Mouse (Mus musculus) frontal cortex, postnatal 25 days (tissue): ENCODE data around the gene Lzts2.

ENCODE experiments used
- DNase-seq, 2 experiments: peaks; one replicate each; pipeline ENCODE4 v3.0.0; 2022; ENCODE audit warnings: low spot score in 2 of 2

The Lzts2 gene

GRCm38 (mm10) chr19:45003740-45004516 lies 10.3 kb upstream of the Lzts2 start:
- DNase-seq: no peak

DNA sequence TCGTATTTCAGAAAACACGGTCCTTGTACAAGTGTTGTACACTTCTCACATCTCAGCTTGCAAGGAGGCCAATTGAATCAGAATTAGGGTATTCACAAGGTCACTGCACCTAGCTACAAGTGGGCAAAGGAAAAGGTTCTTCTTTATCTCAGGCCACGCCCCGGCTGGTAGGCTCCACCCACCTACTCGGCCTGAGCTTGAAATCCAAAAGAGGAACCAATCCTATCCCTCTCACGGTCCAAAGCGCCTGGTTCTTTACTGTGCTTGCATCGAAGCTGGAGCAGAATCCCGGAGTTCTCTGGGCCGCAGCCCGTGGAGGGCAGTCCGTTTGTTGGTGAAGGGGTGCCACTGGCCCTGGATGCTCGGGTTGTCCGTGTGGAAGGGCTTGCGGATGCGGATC lies 8.8 kb upstream of the Lzts2 start, which contains the start of gene Twnk:
Gene Twnk, plus strand, starts transcription at position 220 of the 400 bp plus-strand sequence.
- DNase-seq: no peak

DNA sequence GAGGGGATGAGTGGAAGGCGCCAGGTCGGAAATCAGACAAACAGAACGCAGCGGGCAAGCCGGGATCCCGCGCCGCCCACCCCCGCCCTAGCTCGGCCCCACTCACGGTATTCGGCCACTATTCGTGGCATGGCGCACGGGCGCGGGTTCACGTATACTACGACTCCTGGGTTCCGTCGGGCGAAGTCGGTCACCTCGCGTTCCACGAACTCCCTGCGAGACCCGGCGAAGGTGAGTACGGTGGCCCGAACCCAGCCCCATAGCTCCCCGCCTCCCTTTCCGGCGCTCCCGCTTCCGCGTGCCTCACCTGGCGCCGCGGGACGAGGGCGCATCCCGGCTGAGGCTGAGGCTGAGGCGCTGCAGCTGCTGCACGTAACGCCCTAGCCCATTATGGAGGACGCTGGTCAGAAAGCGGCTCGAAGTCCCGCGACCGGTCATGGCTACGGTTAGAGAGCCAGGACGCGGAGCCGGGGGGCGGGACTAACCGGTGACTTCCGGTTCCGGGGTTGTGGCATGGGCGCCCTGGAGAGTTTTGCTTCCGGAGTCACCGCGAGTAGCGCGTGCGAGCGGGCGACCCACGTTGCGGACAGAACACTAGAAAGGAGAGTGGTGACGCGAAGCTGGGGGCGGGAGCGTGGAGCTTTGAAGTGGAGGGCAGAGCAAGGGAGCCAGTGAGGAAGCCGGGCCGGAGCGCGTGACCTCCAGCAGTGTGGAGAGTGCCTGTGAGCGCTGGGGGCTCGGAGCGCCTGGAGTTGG lies 8.1 kb upstream of the Lzts2 start, which contains the start of gene Mrpl43:
Gene Mrpl43, minus strand, starts transcription at position 486 of the 756 bp plus-strand sequence.
- DNase-seq: peak; percentile 94 to 96

DNA sequence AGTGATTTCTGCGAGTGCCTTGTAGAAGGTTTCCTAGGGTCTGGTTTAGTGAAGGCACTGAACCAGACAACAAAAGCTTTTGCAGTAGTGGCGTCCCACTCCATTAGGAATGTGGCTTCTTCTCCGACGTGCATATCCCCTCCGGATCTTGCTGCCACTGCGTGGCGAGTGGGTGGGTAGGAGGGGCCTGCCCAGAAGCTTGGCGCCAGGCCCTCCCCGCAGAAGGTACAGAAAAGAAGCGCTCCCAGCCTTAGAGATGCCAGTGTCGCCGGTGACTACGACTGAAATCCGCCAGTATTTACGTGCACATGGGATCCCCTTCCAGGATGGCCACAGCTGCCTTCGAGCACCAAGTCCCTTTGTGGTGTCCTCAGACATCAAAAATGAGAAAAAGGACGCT lies 7.2 kb upstream of the Lzts2 start:
- DNase-seq: no peak

DNA sequence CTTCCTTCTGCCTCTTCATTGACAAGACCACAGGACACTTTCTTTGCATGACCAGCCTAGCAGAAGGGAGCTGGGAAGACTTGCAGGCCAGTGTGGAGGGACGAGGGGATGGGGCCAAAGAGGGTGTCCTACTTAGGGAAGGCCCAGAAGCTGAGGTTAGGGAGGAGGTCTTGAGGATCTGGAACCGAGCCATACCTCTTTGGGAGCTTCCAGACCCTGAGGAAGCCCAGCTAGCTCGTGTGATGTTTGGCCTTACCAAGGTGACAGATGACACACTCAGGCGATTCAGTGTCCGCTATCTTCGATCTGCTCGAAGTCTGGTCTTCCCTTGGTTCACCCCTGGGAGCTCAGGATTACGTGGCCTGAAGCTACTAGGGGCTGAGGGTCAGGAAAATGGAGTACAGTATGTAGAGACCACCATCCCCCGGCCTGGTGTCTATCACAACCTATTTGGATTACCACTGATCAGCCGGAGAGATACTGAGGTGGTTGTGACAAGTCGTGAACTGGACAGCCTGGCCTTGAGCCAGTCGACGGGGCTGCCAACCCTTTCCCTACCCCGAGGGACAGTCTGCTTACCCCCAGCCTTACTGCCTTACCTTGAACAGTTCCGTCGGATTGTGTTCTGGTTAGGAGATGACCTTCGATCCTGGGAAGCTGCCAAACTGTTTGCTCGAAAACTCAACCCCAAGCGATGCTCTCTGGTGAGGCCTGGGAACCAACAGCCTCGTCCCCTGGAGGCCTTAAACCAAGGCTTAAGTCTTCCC lies 6.6 kb upstream of the Lzts2 start:
- DNase-seq: no peak

DNA sequence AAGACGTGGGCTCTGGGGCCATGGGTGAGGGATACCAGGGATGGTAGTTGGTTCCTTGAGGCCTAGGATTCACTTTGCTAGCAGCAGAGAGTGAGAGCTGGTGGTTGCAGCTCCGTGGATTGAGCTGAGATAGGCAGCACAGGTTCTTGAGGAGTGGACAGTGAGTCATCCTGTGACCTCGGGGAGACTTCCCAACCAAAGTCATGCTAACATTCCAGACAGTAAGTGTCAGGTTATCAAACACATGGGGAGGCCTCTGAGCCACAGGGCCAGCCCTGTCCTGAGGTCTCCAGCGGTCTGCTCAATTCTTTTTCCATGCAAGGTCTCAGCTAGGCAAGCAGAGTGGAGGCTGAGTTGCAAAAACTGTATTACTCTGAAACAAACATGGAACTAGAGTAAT lies 3.6 kb upstream of the Lzts2 start:
- DNase-seq: no peak

DNA sequence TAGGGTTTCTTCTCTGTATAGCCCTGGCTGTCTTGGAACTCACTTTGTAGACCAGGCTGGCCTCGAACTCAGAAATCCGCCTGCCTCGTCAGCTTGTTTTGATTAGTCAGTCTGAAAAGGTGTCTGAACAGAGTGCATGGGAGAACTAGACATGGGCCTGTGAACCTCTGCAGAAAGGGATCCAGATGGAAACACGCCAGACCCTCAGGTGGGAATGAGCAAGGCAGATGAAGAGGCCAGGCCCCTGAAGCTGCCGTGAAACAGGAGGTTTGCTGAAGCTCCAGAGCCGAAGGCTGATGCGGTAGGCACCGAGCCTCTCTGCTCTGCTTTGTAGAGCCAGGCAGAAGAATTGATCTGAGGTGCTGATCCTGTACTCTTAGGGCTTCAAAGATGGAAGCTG lies 2.0 kb upstream of the Lzts2 start:
- DNase-seq: no peak

- no peak for DNase-seq
Observed at GRCm38 (mm10) chr19:45012636-45013035, 1.6 kb upstream of the Lzts2 start.

DNA sequence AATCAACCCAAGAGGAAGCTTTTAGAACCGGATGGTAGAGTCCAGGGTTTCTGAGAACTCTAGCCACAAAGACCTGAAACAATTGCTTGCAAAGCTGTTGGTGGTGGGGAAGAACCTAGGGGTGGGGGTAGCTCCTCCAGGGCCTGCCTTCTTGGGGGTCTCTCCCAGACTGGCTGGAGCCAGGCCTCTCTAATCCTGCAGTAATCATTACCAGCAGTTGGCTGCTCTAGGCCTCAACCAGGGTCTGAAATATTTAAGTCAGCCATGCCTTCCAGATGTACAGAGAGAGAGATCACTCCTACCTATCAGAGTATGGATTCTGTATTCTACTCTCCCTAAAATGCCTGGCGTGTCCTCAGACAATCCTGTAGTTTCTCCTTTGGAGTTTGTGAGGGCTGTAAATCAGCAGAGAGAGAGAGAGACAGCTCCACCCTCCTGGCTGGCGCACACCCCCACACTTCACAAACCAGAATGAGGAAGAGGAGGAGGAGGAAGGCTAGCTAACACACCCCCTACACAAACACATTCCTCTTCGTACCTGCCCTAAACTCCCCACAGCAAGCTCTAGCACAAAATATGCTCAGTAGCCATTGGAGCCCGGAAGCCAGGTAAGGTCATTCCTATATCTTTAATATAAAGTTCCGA lies 511 bp upstream of the Lzts2 start:
- DNase-seq: no peak

- no peak for DNase-seq
Observed at GRCm38 (mm10) chr19:45014981-45015402, 778 bp downstream of the Lzts2 start.

DNA sequence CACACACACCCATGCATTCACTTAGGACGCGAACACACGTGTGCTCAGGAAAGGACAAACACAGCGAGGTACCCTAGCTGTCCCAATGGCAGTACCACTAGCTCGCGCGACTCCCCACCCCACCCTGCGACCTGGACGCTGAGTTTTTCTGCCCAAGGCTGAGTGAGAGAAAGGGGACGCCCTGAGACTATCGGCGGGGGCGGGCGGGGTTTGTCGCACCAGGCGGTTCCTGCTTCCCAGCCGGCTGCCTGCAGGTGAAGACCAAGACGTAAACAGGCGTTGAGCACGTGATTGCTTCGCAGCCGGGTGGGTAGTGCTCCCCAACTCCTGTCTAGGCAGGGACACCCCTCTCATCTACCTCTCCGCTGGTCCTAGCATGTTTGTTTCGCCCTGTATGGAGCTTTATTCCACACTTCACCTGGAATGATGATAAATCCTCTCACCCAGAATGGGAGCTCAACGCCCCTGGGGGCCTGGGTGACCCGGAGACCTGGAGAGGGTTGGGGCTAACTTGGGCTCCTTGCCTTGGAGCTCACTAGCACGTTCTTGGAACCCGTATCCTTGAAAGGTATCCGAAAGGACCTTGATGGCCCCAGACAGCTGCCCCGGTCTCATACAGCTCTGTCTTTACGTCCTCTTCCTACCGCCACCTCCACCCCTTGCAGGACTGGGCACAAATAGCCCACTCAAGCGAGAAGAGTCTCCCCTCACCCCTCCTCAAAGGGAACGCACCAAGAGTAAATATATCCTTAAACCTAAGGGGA lies 1.5 kb downstream of the Lzts2 start:
- DNase-seq: no peak

DNA sequence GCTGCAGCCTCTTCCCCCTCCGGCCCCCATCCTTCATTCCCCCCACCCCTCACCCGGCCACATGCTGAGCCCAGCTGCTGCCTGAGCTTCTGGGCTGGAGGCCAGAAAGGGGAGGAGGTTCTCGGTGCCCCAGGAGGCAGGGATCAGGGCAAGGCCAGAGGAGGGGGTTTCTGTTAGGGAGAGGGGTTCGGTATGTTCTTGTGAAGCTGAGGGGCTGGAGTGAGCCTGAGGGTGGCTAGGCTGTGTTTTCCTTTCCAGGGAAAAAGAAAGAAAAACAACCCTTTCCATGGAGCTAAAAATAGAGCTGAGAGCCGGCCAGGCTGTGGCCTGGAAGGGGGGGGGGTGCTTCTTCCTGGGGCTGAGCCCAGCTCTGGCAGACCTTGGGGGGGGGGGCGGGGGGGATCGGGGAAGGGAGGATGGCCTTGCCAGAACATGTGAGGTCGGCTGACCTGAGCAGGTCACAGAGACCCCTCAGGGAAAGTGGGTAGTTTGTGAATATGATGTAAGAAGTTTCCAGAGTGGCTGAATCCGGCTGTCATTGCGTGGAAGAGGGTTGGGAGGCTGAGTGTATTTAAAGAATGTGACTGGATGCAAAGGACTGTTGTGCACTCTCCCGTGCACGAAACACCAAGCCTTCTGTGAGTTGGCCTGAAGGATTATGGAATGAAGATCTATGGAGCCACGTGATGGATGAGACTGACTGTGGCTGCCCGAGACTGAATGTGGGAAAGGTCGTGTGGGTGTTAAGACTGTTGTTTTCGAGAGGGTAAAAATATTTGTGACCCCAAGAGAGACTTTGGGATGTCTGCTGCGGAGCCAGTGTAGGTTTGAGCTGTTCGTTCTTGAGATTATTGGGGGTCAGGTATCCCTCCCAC lies 2.4 kb downstream of the Lzts2 start:
- no peak for DNase-seq

- peak; percentile 55 to 65 for DNase-seq
Observed at GRCm38 (mm10) chr19:45017216-45017771, 3.1 kb downstream of the Lzts2 start.

DNA sequence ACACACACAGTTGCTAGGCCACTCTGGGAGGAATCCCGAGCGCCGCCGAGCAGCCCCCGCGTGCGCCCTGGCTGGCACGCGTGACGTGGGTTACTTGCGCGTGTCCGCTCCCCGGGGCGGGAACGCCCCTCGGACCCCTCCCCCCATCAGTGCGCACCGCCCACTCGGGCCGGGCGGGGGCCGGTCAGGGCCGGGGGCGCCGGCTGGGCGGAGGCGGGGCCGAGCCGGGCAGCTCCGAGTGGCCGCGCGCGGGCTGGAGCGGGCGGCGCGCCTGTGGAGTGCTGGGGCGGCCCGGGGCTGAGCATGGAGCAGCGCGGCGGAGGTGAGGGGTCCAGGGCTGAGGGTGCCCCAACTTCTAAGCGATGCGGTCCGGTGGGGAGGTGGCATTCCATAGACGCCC lies 3.7 kb downstream of the Lzts2 start:
- DNase-seq: peak; percentile 61 to 62

- DNase-seq: no peak
Observed at GRCm38 (mm10) chr19:45018351-45018831, 4.2 kb downstream of the Lzts2 start.

DNA sequence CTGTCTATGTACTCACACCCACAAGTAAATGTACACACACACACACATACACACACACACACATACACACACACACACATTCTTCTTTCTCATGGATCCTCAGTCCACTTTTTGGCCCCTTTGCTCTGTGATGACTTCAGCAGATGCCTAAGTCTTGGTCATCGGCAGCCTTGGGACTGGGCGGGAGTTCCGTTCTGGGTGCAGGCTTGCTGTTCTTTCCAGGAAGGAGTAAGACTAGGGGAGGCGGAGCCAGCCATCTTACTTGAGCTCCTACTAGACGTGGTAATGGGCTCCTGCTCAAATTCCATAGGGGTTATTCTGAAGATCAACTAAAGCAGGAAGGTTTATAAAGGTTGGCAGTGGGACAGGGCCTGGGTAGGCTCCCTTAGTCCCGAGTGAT lies 6.1 kb downstream of the Lzts2 start:
- DNase-seq: no peak

GRCm38 (mm10) chr19:45021362-45021761 lies 7.1 kb downstream of the Lzts2 start:
- no peak for DNase-seq

GRCm38 (mm10) chr19:45023993-45024392 lies 9.8 kb downstream of the Lzts2 start:
- DNase-seq: no peak

DNA sequence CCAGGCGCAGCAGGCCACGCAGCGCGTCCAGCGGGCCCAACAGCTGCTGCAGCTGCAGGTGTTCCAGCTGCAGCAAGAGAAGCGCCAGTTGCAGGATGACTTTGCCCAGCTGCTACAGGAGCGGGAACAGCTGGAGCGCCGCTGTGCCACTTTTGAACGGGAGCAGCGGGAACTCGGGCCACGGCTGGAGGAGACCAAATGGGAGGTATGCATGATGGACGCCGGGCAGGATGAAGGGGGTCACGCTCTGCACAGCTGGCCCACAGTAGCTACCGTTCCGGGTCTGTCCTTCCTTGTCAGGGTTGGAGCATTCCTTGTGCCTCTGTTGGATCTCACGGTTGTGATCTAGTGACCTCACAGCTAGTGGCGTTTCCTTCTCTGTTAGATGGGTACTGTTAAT lies 10.6 kb downstream of the Lzts2 start:
- DNase-seq: no peak
